Mouse (Mus musculus) cerebellum, adult 8-10 months (tissue): Measurements from ENCODE around the gene Klhdc8b.

ENCODE experiments used
- DNase-seq: peaks from one replicate; pipeline ENCODE4 v3.0.0; 2022

The Klhdc8b gene

GRCm38 (mm10) chr9:108450292-108451169, 10.8 kb downstream of the Klhdc8b start:
- no peak for DNase-seq

DNA sequence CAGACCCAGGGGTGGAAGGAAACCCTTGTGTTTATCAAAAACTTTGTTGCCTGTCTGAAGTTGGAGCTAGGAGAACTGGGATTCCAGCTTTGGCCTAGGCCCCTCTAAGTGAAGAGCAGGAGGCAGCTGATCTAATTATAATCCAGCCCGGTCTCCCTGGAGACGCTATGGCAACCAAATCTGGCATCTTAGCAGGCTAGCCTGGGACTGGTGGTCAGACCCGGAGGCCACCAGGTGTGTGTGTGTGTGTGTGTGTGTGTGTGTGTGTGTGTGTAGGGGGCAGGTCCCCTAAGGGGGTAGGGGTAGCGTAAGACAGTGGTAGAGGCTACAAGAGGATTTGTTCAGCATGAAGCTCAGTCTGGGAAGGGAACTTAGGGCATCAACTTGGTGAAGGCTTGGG, 11.5 kb downstream of the Klhdc8b start:
- no peak for DNase-seq

- DNase-seq, result no peak
Measured at GRCm38 (mm10) chr9:108445125-108445524, 16.3 kb downstream of the Klhdc8b start.

- no peak for DNase-seq
Measured at GRCm38 (mm10) chr9:108441236-108441919, 20.0 kb downstream of the Klhdc8b start.

DNA sequence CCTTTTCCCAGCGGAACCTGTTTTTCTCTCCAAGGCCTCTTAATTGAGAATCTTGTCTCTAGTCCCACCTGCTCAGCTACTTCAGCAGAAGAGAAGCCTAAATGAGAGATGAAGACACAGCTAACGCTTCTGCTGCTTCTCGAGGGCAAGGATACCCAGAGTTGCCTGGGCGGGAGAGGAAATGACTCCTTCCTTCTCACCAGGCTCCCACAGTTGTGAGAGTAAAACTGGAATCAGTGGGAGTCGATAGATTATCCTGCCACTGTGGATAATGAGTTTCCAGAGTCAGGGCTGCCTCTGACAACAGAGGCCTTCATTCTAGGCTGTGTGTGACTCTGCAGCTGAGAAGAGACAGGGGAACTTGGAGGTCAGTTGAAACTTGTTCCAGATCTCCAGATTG, 20.9 kb downstream of the Klhdc8b start:
- DNase-seq, result no peak

- DNase-seq, result no peak
Measured at GRCm38 (mm10) chr9:108439176-108439575, 22.2 kb downstream of the Klhdc8b start.

DNA sequence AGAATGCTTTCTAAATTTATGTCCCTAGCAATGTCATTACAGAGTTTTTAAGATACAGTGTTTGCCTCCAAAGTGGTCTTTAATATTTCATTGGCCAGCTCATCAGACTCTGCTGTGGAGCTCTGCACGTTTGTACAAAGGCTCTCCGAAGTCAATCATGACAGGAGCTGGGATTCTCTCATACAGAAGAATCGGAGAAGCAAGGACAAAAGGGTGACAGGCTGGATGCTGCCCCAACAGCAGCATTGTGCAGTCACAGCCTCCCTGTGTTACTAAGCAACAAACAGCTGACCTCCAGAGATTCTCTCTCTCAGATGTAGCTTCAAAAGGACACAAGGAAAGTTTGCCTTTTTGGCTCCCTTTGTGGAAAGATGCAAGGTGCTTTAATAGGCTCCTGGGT, 25.2 kb downstream of the Klhdc8b start, which contains the start of gene BC048562:
BC048562 (plus strand) TSS at position 301 of the 400 bp plus-strand sequence.
- no peak for DNase-seq

GRCm38 (mm10) chr9:108431431-108432067, 29.8 kb downstream of the Klhdc8b start:
- DNase-seq, result no peak

GRCm38 (mm10) chr9:108428384-108428783, 33.0 kb downstream of the Klhdc8b start, which contains the start of gene Ccdc36:
TSS of gene Ccdc36 (minus strand) at chr9:108428484.
- DNase-seq, result no peak

DNA sequence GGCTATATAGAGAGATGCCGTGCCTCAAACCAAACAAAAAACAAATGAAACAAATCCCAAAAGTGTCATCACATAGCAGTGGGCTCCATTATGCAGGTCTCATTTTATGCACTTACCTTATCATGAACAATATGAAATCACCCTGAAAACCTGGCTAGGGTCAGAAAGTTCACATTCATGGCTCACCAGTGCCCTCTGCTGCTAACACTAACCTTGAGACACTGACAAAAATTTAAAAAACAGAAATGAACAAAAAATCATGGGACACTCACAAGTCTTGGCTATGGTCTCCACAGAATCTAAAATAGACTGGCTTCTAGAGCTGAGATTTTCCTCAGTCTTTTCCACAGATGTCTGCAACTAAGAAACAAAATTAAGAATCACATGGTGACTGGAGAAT, 49.2 kb downstream of the Klhdc8b start:
- DNase-seq, result no peak

DNA sequence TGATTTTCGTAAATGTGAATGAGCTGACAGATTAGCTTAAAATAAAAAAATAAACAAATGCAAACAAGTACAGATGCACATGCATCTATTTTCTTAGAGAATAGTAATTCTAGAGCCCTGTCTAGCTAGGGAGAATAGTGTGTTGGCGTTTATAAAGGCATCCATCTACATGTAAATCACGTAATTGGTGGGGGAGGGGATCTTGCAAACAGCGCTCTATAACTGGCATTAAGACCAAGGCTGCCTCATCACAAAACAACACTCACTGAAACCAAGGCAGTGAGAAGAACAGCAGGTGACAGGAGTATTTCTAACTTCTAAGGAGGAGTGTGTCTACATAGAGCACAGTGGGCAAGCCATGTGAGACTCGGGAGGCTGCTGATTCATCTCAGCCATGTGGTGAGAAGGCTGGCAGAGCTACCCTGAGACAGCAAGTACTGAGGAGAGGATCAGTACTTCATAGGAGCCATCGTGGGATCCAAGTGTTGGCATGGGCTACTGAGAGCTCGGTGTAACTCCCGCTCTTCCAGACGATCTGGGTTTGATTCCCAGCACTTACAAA, 49.9 kb downstream of the Klhdc8b start:
- DNase-seq, result no peak

DNA sequence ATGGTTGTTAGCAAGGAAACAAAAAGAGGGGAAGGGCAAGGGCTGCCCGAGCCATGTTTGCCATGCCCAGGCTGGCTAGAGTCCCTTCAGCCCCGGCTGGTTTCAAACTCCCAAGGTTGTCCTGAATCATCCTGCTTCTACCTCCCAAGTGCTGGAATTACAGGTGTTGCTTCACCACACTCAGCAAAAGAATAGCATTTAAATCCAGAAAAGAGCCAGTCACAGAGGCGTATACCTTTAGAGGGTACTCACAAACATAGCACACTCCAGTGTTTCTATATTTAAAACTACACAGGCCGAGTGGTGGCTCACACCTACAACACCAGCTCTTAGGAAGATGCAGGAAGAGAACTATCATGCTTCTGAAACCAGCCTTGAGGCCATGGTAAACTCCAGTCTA, 51.8 kb downstream of the Klhdc8b start:
- no peak for DNase-seq

DNA sequence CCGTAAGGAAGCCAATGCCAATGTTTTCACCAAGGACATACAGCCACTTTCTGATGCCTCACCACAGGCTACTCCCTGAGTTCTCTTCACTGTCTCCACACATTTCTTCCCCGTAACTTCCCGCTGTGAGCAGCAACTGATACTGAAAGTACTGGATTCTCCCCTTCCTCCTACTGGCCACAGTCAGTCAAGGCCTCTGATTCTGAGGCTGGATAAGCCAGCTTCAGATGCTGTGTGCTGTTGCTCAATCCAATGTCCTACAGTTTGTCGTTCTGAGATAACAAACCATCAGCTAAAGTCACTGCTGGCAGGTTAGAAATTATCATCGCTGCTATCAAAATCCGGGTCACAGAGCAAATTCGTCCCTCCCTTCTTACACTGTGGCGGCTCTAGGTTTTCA, 56.9 kb downstream of the Klhdc8b start:
- no peak for DNase-seq

GRCm38 (mm10) chr9:108403081-108403480, 58.3 kb downstream of the Klhdc8b start:
- DNase-seq, result no peak

DNA sequence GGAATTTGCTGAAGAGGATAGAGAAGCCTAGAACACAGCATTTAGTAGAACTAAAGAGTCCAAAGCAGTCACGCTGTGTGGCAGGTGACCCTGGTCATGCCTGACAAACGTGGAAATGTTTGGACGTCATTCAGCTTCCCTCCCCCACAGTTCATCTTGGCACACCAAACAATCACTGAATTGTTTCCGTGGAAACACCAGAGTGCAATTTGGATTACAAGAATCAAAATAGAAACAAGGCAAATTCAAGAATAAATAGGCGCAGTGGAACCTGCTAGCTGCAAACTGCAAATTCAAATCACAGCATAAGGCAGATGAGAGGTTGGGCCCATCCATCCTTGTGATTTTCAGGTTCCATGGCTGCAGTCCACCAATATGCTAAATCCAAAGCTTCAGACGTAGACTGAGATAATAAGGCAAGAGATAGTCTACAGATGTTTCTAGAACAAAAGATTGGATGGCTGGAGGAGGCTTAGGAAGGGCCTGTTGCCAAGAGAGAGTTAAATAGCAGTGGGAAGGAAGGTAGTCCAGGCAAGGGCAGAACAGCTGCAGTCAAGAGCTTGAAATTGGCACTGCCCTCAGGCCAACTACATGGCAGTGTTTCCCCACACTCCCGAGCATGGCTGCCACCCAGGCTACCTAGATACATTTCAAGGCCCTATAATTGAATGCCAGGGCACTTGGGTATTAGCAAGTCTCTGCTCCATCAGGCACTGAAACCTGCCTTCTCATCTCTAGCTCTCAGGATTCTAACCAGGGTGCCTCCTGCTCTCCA, 60.0 kb downstream of the Klhdc8b start:
- DNase-seq, result peak; percentile 20

DNA sequence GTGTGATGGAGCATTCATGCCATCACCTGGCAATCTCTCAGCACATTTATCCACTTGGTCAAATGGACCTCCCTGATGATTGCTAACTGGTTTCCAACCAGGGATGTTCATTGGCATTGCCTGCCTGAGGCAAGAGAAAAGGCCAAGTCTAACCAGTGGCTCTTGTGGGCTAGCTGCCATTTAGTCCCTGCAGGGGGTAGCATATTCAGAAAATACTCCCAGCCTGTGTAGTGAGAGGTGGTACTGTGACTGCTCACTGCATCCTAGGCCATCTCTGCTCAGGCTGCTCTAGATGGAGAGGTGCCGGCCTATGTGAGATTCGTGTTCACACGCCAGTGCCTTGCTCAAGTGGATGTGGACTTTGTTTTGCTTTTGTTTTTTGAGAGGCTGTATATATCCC, 63.1 kb downstream of the Klhdc8b start:
- DNase-seq, result peak; percentile 27
